Mouse (Mus musculus): ENCODE data around the gene Tnfrsf21.
A peak's percentile ranks its signal among the peaks of the same experiment; 100 is the strongest.

Tnfrsf21 gene

GRCm38 (mm10) chr17:43081225-43081624 is 64.9 kb downstream of the Tnfrsf21 start:
- DNase-seq, result peak in 1 of 2 experiments; percentile 41

- no peak for DNase-seq
Observed at GRCm38 (mm10) chr17:43089496-43089895, 73.1 kb downstream of the Tnfrsf21 start.

- DNase-seq, result peak in 1 of 2 experiments; percentile 35
Observed at GRCm38 (mm10) chr17:43090948-43091724, 74.8 kb downstream of the Tnfrsf21 start.

- peak; percentile 45 to 51 for DNase-seq
Observed at GRCm38 (mm10) chr17:43092280-43092995, 76.1 kb downstream of the Tnfrsf21 start.

- DNase-seq, result no peak
Observed at GRCm38 (mm10) chr17:43094285-43094684, 77.9 kb downstream of the Tnfrsf21 start.

- peak; percentile 47 to 68 for DNase-seq
Observed at GRCm38 (mm10) chr17:43097101-43097688, 80.8 kb downstream of the Tnfrsf21 start.

GRCm38 (mm10) chr17:43106108-43106507 is 89.8 kb downstream of the Tnfrsf21 start:
- DNase-seq, result peak; percentile 67 to 91

GRCm38 (mm10) chr17:43107338-43107737 is 91.0 kb downstream of the Tnfrsf21 start:
- no peak for DNase-seq

- DNase-seq, result peak; percentile 73 to 90
Observed at GRCm38 (mm10) chr17:43109501-43109900, 93.1 kb downstream of the Tnfrsf21 start.

GRCm38 (mm10) chr17:43110168-43110885 is 94.0 kb downstream of the Tnfrsf21 start:
- DNase-seq, result peak; percentile 44 to 55

- DNase-seq, result peak in 1 of 2 experiments; percentile 81
Observed at GRCm38 (mm10) chr17:43113391-43113984, 97.1 kb downstream of the Tnfrsf21 start.

GRCm38 (mm10) chr17:43114086-43114581 is 97.8 kb downstream of the Tnfrsf21 start:
- peak in 1 of 2 experiments; percentile 53 for DNase-seq

GRCm38 (mm10) chr17:43114926-43115325 is 98.6 kb downstream of the Tnfrsf21 start:
- DNase-seq, result no peak

GRCm38 (mm10) chr17:43116748-43117147 is 100.4 kb downstream of the Tnfrsf21 start:
- peak; percentile 58 to 71 for DNase-seq

- DNase-seq, result peak in 1 of 2 experiments; percentile 50
Observed at GRCm38 (mm10) chr17:43119446-43119845, 103.1 kb downstream of the Tnfrsf21 start.

- no peak for DNase-seq
Observed at GRCm38 (mm10) chr17:43121096-43121495, 104.7 kb downstream of the Tnfrsf21 start.

- DNase-seq, result no peak
Observed at GRCm38 (mm10) chr17:43128305-43128704, 112.0 kb downstream of the Tnfrsf21 start.

GRCm38 (mm10) chr17:43128908-43129533 is 112.7 kb downstream of the Tnfrsf21 start:
- DNase-seq, result no peak

GRCm38 (mm10) chr17:43130115-43130869 is 113.9 kb downstream of the Tnfrsf21 start:
- no peak for DNase-seq

GRCm38 (mm10) chr17:43130870-43131264 is 114.5 kb downstream of the Tnfrsf21 start:
- DNase-seq, result no peak

- DNase-seq, result no peak
Observed at GRCm38 (mm10) chr17:43132477-43132876, 116.1 kb downstream of the Tnfrsf21 start.
